Mouse (Mus musculus) brown adipose tissue, adult 24 weeks (tissue): ENCODE measurements at regions not wholly inside any gene's neighbourhood (a gene's known extent, or its start where the extent isn't known, plus 50 kb on each side); places are given as distances from the start of the nearest gene placed in this dataset.

Experiments used
- H3K27ac ChIP-seq: fragments of 200-500 bp; replicated peaks from 2 replicates; pipeline ENCODE4 v1.5.1; 2012; ENCODE audit warnings: low read depth, mild to moderate bottlenecking, low read length
- H3K4me1 ChIP-seq: fragments of 200-500 bp; 2 replicates; pipeline ENCODE4 v1.6.1; 2012; ENCODE audit warnings: low read length, mixed read lengths; ENCODE audit not compliant: control insufficient read depth, insufficient read depth, insufficient read length
- H3K4me3 ChIP-seq: fragments of 200-500 bp; 2 replicates; pipeline ENCODE4 v1.5.1; 2012; ENCODE audit warnings: low read depth, mild to moderate bottlenecking, low read length, moderate library complexity; ENCODE audit not compliant: insufficient read depth

GRCm38 (mm10) chr10:119031282-119032275 is 161.6 kb upstream of the Dyrk2 start:
- H3K27ac ChIP-seq: no peak overlapping the region
- peaks cover 3% of the 10 kb centered on the region; the same call in 1 of the 2 replicates for H3K4me1 ChIP-seq
- H3K4me3 ChIP-seq: no peak overlapping the region

GRCm38 (mm10) chr10:119028480-119029137 is 158.6 kb upstream of the Dyrk2 start:
- Histone ChIP-seq H3K4me1 (peaks cover 3% of the 10 kb centered on the region; the same call in 1 of the 2 replicates), H3K27ac (no peak overlapping the region), H3K4me3 (no peak overlapping the region)

GRCm38 (mm10) chr10:119027241-119027901 is 157.4 kb upstream of the Dyrk2 start:
- Histone ChIP-seq H3K27ac (no peak overlapping the region), H3K4me1 (peaks cover 3% of the 10 kb centered on the region; the same call in 1 of the 2 replicates), H3K4me3 (no peak overlapping the region)

DNA sequence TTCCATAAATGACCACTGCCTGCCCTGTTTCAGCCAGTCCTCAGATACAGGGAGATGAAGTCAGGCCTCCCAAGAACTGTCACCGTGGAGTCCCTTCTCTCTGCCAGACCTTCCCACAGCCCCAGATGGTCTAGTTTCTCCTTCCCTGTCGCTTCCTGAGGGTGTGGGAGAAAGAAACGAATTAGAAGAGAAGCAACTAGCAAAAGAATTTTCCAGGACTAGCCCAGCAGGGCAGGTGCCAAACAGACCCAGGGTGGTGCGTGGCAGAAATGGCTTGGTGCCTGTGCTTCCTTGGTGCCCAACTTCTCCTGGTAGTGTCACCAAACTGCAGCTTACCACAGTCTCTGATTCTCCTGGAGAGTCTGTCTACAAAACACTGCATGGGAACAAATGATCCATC is 156.3 kb upstream of the Dyrk2 start:
- no peak overlapping the region for H3K4me3 ChIP-seq
- H3K27ac ChIP-seq: no peak overlapping the region
- H3K4me1 ChIP-seq: no peaks in the 10 kb centered on the region; the same call in 1 of the 2 replicates

DNA sequence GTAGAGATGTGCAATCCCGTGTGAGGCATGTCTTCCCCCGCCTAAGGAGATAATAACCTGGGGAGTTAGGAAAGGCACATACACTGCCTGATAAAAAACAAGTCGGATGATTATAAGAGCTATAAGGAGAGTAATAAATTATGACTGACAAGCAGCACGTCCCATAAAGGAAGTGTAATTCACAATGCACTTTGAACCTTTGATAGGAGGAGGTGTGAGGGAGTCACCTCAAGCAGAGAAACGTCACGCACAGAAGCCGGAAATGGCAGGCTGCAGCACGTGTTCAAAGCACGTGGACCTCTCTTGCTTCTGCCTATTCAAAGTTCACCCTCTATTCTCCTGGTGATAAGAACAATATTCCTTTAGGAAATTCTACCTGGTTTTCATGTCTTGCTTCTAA is 154.4 kb upstream of the Dyrk2 start:
- no peaks in the 10 kb centered on the region for H3K4me1 ChIP-seq
- H3K4me3 ChIP-seq: no peak overlapping the region
- H3K27ac ChIP-seq: no peak overlapping the region

GRCm38 (mm10) chr10:119019082-119019481 is 149.1 kb upstream of the Dyrk2 start:
- H3K4me1 ChIP-seq: peaks cover 3% of the 10 kb centered on the region; the same call in 1 of the 2 replicates
- no peak overlapping the region for H3K4me3 ChIP-seq
- no peak overlapping the region for H3K27ac ChIP-seq

GRCm38 (mm10) chr10:119018490-119018889 is 148.5 kb upstream of the Dyrk2 start:
- Histone ChIP-seq H3K4me3 (no peak overlapping the region), H3K4me1 (peaks cover 3% of the 10 kb centered on the region; the same call in 1 of the 2 replicates), H3K27ac (no peak overlapping the region)

DNA sequence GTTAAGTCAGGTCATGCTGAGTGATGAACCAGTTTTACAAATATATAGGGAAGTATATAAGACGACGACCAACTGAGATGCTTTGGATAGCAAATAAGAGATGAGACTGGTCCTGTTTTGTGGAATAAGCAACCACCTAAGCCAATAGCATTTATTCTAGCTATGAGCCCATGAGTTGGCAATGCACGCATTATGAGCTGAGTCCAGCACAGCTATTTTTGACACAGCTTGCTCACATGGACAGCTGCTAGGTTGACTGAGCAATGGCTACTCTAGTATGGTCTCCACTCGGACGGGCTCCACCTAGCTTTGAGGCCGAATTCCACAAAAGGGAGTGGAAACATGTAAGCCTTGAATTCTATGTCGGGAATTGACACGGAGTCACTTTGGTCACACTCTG is 146.1 kb upstream of the Dyrk2 start:
- H3K4me3 ChIP-seq: no peak overlapping the region
- H3K27ac ChIP-seq: no peak overlapping the region
- peaks cover 3% of the 10 kb centered on the region; the same call in 1 of the 2 replicates for H3K4me1 ChIP-seq

GRCm38 (mm10) chr10:119015311-119016055 is 145.5 kb upstream of the Dyrk2 start:
- H3K4me3 ChIP-seq: no peak overlapping the region
- H3K4me1 ChIP-seq: peaks cover 3% of the 10 kb centered on the region; the same call in 1 of the 2 replicates
- H3K27ac ChIP-seq: no peak overlapping the region

GRCm38 (mm10) chr10:119014731-119015130 is 144.7 kb upstream of the Dyrk2 start:
- H3K4me1 ChIP-seq: peaks cover 3% of the 10 kb centered on the region; the same call in 1 of the 2 replicates
- H3K4me3 ChIP-seq: no peak overlapping the region
- H3K27ac ChIP-seq: no peak overlapping the region

- Histone ChIP-seq H3K4me3 (no peak overlapping the region), H3K27ac (no peak overlapping the region), H3K4me1 (peaks cover 3% of the 10 kb centered on the region; the same call in 1 of the 2 replicates)
Measured at GRCm38 (mm10) chr10:119013758-119014157, 143.7 kb upstream of the Dyrk2 start.

GRCm38 (mm10) chr10:119011511-119011910 is 141.5 kb upstream of the Dyrk2 start:
- no peak overlapping the region for H3K27ac ChIP-seq
- no peak overlapping the region for H3K4me3 ChIP-seq
- H3K4me1 ChIP-seq: peaks cover 3% of the 10 kb centered on the region; the same call in 1 of the 2 replicates

DNA sequence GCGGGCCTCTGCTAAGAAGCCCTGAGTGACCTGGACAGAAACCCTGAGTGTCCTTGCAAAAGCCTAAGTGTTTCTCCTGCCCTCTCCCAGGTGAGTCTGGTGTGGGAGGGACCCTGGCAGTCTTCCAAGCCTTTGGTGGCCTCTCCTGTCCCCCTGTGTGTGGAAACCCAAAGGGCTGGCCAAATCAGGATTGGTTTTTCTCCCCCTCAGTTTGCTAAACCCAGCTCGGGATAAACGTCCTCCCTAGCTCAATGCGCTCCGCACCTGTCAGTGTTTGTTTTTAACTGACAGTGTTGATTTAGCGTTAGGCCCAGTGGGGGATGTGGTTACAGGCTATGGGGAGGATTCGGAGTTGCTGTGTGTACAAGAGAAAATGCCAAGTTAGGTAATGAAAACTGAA is 140.9 kb upstream of the Dyrk2 start:
- H3K4me1 ChIP-seq: peaks cover 3% of the 10 kb centered on the region; the same call in 1 of the 2 replicates
- no peak overlapping the region for H3K4me3 ChIP-seq
- no peak overlapping the region for H3K27ac ChIP-seq

DNA sequence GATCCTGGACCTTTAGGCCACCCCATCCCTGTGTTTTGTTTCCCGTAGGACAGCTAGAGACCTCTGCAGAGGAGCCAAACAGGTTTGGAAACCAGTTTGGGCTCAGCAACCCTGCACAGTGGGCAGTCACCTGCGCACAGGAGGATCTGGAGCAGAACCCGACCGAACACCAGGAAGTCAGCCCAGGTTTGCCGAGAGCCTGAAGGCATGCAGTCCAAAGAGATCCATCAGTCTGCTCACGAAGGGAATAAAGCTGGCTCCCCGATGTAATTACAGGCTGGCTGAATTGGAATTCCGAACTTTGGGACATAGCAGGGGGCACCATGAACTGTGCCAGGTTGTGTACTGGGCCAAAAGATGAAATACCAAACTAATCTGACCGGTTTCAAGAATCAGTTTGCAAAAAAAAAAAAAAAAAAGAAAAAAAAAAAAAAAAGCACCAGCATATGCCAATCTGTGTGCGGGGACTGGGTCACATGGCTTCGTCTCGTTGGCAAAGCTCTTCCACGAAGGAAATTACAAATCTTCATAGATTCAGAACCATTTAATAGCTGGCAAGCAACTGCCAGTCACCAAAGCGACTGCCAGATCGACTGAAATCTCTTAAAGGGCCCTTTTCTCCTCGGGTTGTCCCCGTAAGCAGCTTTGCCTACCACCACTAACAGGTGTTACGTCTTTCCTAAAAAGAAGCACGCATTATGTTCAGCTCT is 137.0 kb upstream of the Dyrk2 start:
- no peak overlapping the region for H3K4me3 ChIP-seq
- no peak overlapping the region for H3K27ac ChIP-seq
- H3K4me1 ChIP-seq: peaks cover 3% of the 10 kb centered on the region; the same call in 1 of the 2 replicates
